Mouse (Mus musculus) bone marrow macrophage, adult 2 months (primary cell): ENCODE data around the gene Dusp8.

Experiments
- CTCF ChIP-seq: IDR thresholded peaks from 2 replicates; pipeline ENCODE4 v1.5.1; 2012; ENCODE audit warnings: low read depth, mild to moderate bottlenecking, low read length, moderate library complexity
- POLR2A ChIP-seq: IDR thresholded peaks from 2 replicates; pipeline ENCODE4 v1.6.1; 2012; ENCODE audit warnings: mild to moderate bottlenecking, low read depth, low read length, borderline replicate concordance

DNA sequence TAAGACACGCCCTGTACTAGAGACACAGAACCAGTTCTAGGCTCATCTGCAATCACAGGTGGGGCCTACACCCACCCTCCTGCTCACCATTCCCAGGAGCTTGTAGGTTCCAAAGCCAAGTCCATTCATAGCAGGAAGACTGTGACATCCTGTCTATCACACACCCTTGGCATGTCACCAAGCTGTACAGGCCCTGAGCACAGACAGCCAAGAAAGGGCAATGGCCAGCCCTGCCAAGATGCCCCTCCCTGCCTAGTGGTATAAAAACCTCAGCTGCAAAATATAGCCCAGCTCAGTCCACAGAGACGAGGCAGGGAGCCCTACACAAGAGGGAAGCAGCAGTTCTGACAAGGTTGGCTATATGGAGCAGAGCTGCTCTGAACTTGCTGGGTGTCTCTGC, 61.4 kb downstream of the Dusp8 start:
- TF ChIP-seq CTCF (no peak), POLR2A (no peak)
